Mouse (Mus musculus): ENCODE measurements at regions not wholly inside any gene's neighbourhood (a gene's known extent, or its start where the extent isn't known, plus 50 kb on each side); places are given as distances from the start of the nearest gene placed in this dataset.

DNA sequence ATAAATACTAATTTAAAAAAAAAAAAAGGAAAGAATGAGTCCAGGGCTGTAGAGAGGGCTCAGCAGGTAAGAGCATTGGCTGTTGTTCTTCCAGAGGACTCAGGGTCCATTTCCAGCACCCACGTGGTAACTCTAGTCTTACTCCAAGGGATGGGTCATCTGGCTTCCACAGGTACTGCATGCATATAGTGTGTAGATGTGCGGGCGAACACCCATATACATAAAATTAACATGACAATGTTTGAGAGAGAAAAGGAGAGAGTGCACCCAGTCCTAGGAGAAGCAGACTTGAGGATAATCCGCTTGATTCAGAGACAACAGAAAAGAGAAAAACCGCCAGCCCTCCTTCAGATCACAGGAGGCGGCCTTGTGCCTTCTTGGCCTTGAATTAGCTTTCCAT is 157.2 kb downstream of the Rbm26 start:
- TF ChIP-seq POLR2A (IDR thresholded peaks at IDR 0.05; ENCODE audit: low read depth, low read length): no peak
- TF ChIP-seq CTCF (IDR thresholded peaks at IDR 0.05; ENCODE audit: extremely low read depth, insufficient read depth, insufficient read length, insufficient replicate concordance): no peak

All from spleen, adult 2 months (tissue).